Mouse (Mus musculus) liver (tissue): ENCODE data around the gene Hace1.

Experiments
- DNase-seq: peaks from one replicate; pipeline ENCODE4 v3.0.0-alpha.2; 2020; ENCODE audit warnings: mixed read lengths

Hace1 gene

GRCm38 (mm10) chr10:45710848-45711247 lies 133.2 kb downstream of the Hace1 start:
- DNase-seq, result no peak

- DNase-seq, result no peak
Measured at GRCm38 (mm10) chr10:45711348-45711747, 133.7 kb downstream of the Hace1 start.
